Mouse (Mus musculus) heart, embryonic 14.5 days (tissue): ENCODE data around the gene Ppp1r9a. TPM values are rescaled to one million over a fixed set of nuclear protein-coding genes. Genes with fewer than 3 reads are reported as not detected.

Experiments used
- ATAC-seq: fragments of 200-750 bp; cut with Nextera tagmentation; 2 replicates; pipeline ENCODE4 v1.8.0; 2017; ENCODE audit warnings: low read depth, moderate TSS enrichment; ENCODE audit not compliant: insufficient number of reproducible peaks, insufficient read depth, low FRiP score
- H3K27ac ChIP-seq, 2 experiments: fragments of 200-500 bp in 1 of 2; fragments of 300-500 bp in 1 of 2; sonication (generic) in 1 of 2; replicated peaks in 1 of 2; 2 replicates each; pipeline ENCODE4 v1.5.1; 2012 to 2014; ENCODE audit warnings: low read depth in 2 of 2, low read length in 2 of 2, control low read depth in 1 of 2, mild to moderate bottlenecking in 1 of 2, mixed read lengths in 1 of 2; ENCODE audit not compliant: control insufficient read depth in 1 of 2, insufficient read depth in 1 of 2
- H3K27me3 ChIP-seq: fragments of 300-500 bp; sonication (generic); 2 replicates; pipeline ENCODE4 v1.6.1; 2014; ENCODE audit warnings: mild to moderate bottlenecking, low read length, control low read depth; ENCODE audit not compliant: control insufficient read depth, insufficient read depth
- H3K36me3 ChIP-seq: fragments of 300-500 bp; sonication (generic); 2 replicates; pipeline ENCODE4 v1.6.1; 2014; ENCODE audit warnings: mild to moderate bottlenecking, control low read depth, low read length, mixed read lengths; ENCODE audit not compliant: control insufficient read depth, insufficient read depth
- H3K4me1 ChIP-seq, 2 experiments: fragments of 200-500 bp in 1 of 2; fragments of 300-500 bp in 1 of 2; sonication (generic) in 1 of 2; 2 replicates each; pipeline ENCODE4 v1.6.1; 2012 to 2014; ENCODE audit warnings: low read length in 2 of 2, control low read depth in 1 of 2, mixed read lengths in 1 of 2; ENCODE audit not compliant: control insufficient read depth in 2 of 2, insufficient read depth in 2 of 2
- H3K4me2 ChIP-seq: fragments of 300-500 bp; sonication (generic); 2 replicates; pipeline ENCODE4 v1.6.1; 2014; ENCODE audit warnings: mild to moderate bottlenecking, low read length
- H3K4me3 ChIP-seq, 2 experiments: fragments of 200-500 bp in 1 of 2; fragments of 300-500 bp in 1 of 2; sonication (generic) in 1 of 2; 2 replicates each; pipeline ENCODE4 v1.5.1; 2012 to 2014; ENCODE audit warnings: low read length in 2 of 2, mild to moderate bottlenecking in 2 of 2, control low read depth in 1 of 2, low read depth in 1 of 2, moderate library complexity in 1 of 2; ENCODE audit not compliant: control insufficient read depth in 1 of 2, insufficient read depth in 1 of 2
- H3K9ac ChIP-seq: fragments of 300-500 bp; sonication (generic); 2 replicates; pipeline ENCODE4 v1.6.1; 2014; ENCODE audit warnings: mild to moderate bottlenecking, low read length
- H3K9me3 ChIP-seq: fragments of 300-500 bp; sonication (generic); 2 replicates; pipeline ENCODE4 v1.6.1; 2016; ENCODE audit warnings: low read length, control low read depth; ENCODE audit not compliant: control insufficient read depth
- WGBS: fragments of 180-500 bp; shearing (Covaris S2); extraction: QIAGEN DNeasy Blood & Tissue Kit; methylation state at CpG from one replicate; pipeline ENCODE4 v1.1.7; 2014; 5-methylcytosine and 5-hydroxymethylcytosine counted together
- polyA plus RNA-seq: library from polyadenylated mRNA; unstranded; fragments of >200 nt; fragmentation: Nextera tagmentation; extraction: Ambion mirVana; gene quantifications from 2 replicates; pipeline ENCODE4 v1.2.1, GENCODE M21; 2014

The Ppp1r9a gene
- polyA plus RNA-seq, 1 experiment from 2014 or later, result 25.5 TPM

GRCm38 (mm10) chr6:5095365-5095973 lies 192.8 kb downstream of the Ppp1r9a start:
- WGBS, result 83% methylated on average over 9 of the region's 9 CpGs
- Histone ChIP-seq H3K27me3 (no peaks in the 10 kb centered on the region), H3K9ac (no peak overlapping the region), H3K36me3 (no peaks in the 10 kb centered on the region), H3K9me3 (no peaks in the 10 kb centered on the region), H3K27ac (no peak overlapping the region), H3K4me2 (no peak overlapping the region), H3K4me1 (peaks cover 7 to 12% of the 10 kb centered on the region in 2 experiments), H3K4me3 (no peak overlapping the region)
- no peak for ATAC-seq

- 79% methylated on average over 3 of the region's 3 CpGs for WGBS
- Histone ChIP-seq H3K4me2 (no peak overlapping the region), H3K9ac (no peak overlapping the region), H3K9me3 (no peaks in the 10 kb centered on the region), H3K27me3 (no peaks in the 10 kb centered on the region), H3K4me1 (peaks cover 5 to 12% of the 10 kb centered on the region in 2 experiments), H3K27ac (no peak overlapping the region), H3K36me3 (no peaks in the 10 kb centered on the region), H3K4me3 (no peak overlapping the region)
- ATAC-seq, result no peak
These were observed 194.6 kb downstream of the Ppp1r9a start for GRCm38 (mm10) chr6:5097309-5097708.

GRCm38 (mm10) chr6:5099282-5099681 lies 196.6 kb downstream of the Ppp1r9a start:
- H3K9me3 ChIP-seq, result no peaks in the 10 kb centered on the region
- no peaks in the 10 kb centered on the region for H3K27me3 ChIP-seq
- H3K4me3 ChIP-seq, result no peak overlapping the region
- H3K36me3 ChIP-seq, result no peaks in the 10 kb centered on the region
- H3K4me1 ChIP-seq, result peaks cover 3 to 13% of the 10 kb centered on the region in 2 experiments
- H3K4me2 ChIP-seq, result no peak overlapping the region
- no peak for ATAC-seq
- WGBS, result 64% methylated on average over 5 of the region's 5 CpGs
- no peak overlapping the region for H3K27ac ChIP-seq
- H3K9ac ChIP-seq, result no peak overlapping the region

GRCm38 (mm10) chr6:5099842-5100241 lies 197.1 kb downstream of the Ppp1r9a start:
- no peak for ATAC-seq
- Histone ChIP-seq H3K9ac (no peak overlapping the region), H3K9me3 (no peaks in the 10 kb centered on the region), H3K4me3 (no peak overlapping the region), H3K27ac (no peak overlapping the region), H3K27me3 (no peaks in the 10 kb centered on the region), H3K4me1 (peaks cover 3 to 13% of the 10 kb centered on the region in 2 experiments), H3K4me2 (no peak overlapping the region), H3K36me3 (no peaks in the 10 kb centered on the region)
- 81% methylated on average over 8 of the region's 8 CpGs for WGBS

GRCm38 (mm10) chr6:5100347-5100746 lies 197.6 kb downstream of the Ppp1r9a start:
- H3K36me3 ChIP-seq, result no peaks in the 10 kb centered on the region
- WGBS, result 82% methylated on average over 10 of the region's 10 CpGs
- H3K4me1 ChIP-seq, result peaks cover 3 to 13% of the 10 kb centered on the region in 2 experiments
- H3K9me3 ChIP-seq, result no peaks in the 10 kb centered on the region
- no peak overlapping the region for H3K9ac ChIP-seq
- H3K4me3 ChIP-seq, result no peak overlapping the region
- no peak for ATAC-seq
- no peak overlapping the region for H3K27ac ChIP-seq
- H3K4me2 ChIP-seq, result no peak overlapping the region
- no peaks in the 10 kb centered on the region for H3K27me3 ChIP-seq

GRCm38 (mm10) chr6:5102741-5103140 lies 200.0 kb downstream of the Ppp1r9a start:
- Histone ChIP-seq H3K27me3 (no peaks in the 10 kb centered on the region), H3K27ac (no peak overlapping the region), H3K4me2 (no peak overlapping the region), H3K4me3 (no peak overlapping the region), H3K36me3 (no peaks in the 10 kb centered on the region), H3K9ac (no peak overlapping the region), H3K9me3 (no peaks in the 10 kb centered on the region), H3K4me1 (peaks cover 3 to 16% of the 10 kb centered on the region in 2 experiments)
- 28% methylated on average over 2 of the region's 2 CpGs for WGBS
- 0 out of 2 replicates have a peak, but pooled peaks have one; percentile 54 for ATAC-seq

GRCm38 (mm10) chr6:5103769-5104168 lies 201.1 kb downstream of the Ppp1r9a start:
- H3K4me2 ChIP-seq, result no peak overlapping the region
- H3K27ac ChIP-seq, result 0 out of 4 replicates have a peak overlapping the region, but pooled peaks of 1 of the 2 experiments have one; percentile 0
- H3K36me3 ChIP-seq, result no peaks in the 10 kb centered on the region
- ATAC-seq, result no peak
- no peaks in the 10 kb centered on the region for H3K27me3 ChIP-seq
- no peaks in the 10 kb centered on the region for H3K9me3 ChIP-seq
- no peak overlapping the region for H3K9ac ChIP-seq
- WGBS, result 7% methylated on average over 6 of the region's 6 CpGs
- peaks cover 3 to 19% of the 10 kb centered on the region in 2 experiments for H3K4me1 ChIP-seq
- no peak overlapping the region for H3K4me3 ChIP-seq

GRCm38 (mm10) chr6:5104238-5104637 lies 201.5 kb downstream of the Ppp1r9a start:
- no peaks in the 10 kb centered on the region for H3K9me3 ChIP-seq
- H3K4me3 ChIP-seq, result no peak overlapping the region
- no peaks in the 10 kb centered on the region for H3K27me3 ChIP-seq
- 86% methylated on average over 7 of the region's 7 CpGs for WGBS
- H3K36me3 ChIP-seq, result no peaks in the 10 kb centered on the region
- no peak for ATAC-seq
- H3K9ac ChIP-seq, result no peak overlapping the region
- H3K4me2 ChIP-seq, result no peak overlapping the region
- H3K27ac ChIP-seq, result 0 out of 4 replicates have a peak overlapping the region, but pooled peaks of 1 of the 2 experiments have one; percentile 0
- peaks cover 3 to 19% of the 10 kb centered on the region in 2 experiments for H3K4me1 ChIP-seq
